Mouse (Mus musculus) olfactory bulb, adult 2 months (tissue): ENCODE results near the gene Cenps.
"Not testable (repeated sequence)": the region's sequence is repeated elsewhere in the genome, so short reads cannot be mapped to it uniquely, and the experiment has no call there.

ENCODE experiments used
- CTCF ChIP-seq: fragments of 200-500 bp; IDR thresholded peaks from 2 replicates; pipeline ENCODE4 v1.5.1; 2012; ENCODE audit warnings: low read depth, mild to moderate bottlenecking, low read length, moderate library complexity; ENCODE audit not compliant: insufficient read depth
- POLR2A ChIP-seq: fragments of 200-500 bp; IDR thresholded peaks from 2 replicates; pipeline ENCODE4 v1.6.1; 2012; ENCODE audit warnings: mild to moderate bottlenecking, low read depth, low read length, moderate library complexity; ENCODE audit not compliant: insufficient read depth

- TF ChIP-seq POLR2A, CTCF: not testable (repeated sequence)
Observed at GRCm38 (mm10) chr4:149119978-149120562, 17.4 kb downstream of the Cenps start.
